Mouse (Mus musculus) layer of hippocampus, adult 18-20 months (tissue): Measurements from ENCODE around the gene Pgk1. TPM values are rescaled to one million over a fixed set of nuclear protein-coding genes. Genes with fewer than 3 reads are reported as not detected.
"Not testable (repeated sequence)": the region's sequence is repeated elsewhere in the genome, so short reads cannot be mapped to it uniquely, and the experiment has no call there.

Experiments used
- DNase-seq, 2 experiments: peaks; one replicate each; pipeline ENCODE4 v3.0.0; 2022; ENCODE audit warnings: low spot score in 2 of 2
- long read RNA-seq: library from polyadenylated mRNA; stranded (forward); transcript quantifications from one replicate; pipeline ENCODE4 v2.0.0, GENCODE M21; 2021
- total RNA-seq, 2 experiments: library from RNA; stranded (reverse); gene quantifications; 2 replicates each; pipeline ENCODE4 v1.2.3; 2021

Gene Pgk1
- 100 to 1,000 TPM; 432 to 469 TPM for total RNA-seq
- long read RNA-seq, transcript Pgk1-201 (11 exons, 1,825 nt), result major isoform, 298 of 321 reads
- long read RNA-seq, partial matches to known transcripts, result 22 of 321 reads
- long read RNA-seq, other reads (novel, unspliced or antisense), result 1 of 321 reads

DNA sequence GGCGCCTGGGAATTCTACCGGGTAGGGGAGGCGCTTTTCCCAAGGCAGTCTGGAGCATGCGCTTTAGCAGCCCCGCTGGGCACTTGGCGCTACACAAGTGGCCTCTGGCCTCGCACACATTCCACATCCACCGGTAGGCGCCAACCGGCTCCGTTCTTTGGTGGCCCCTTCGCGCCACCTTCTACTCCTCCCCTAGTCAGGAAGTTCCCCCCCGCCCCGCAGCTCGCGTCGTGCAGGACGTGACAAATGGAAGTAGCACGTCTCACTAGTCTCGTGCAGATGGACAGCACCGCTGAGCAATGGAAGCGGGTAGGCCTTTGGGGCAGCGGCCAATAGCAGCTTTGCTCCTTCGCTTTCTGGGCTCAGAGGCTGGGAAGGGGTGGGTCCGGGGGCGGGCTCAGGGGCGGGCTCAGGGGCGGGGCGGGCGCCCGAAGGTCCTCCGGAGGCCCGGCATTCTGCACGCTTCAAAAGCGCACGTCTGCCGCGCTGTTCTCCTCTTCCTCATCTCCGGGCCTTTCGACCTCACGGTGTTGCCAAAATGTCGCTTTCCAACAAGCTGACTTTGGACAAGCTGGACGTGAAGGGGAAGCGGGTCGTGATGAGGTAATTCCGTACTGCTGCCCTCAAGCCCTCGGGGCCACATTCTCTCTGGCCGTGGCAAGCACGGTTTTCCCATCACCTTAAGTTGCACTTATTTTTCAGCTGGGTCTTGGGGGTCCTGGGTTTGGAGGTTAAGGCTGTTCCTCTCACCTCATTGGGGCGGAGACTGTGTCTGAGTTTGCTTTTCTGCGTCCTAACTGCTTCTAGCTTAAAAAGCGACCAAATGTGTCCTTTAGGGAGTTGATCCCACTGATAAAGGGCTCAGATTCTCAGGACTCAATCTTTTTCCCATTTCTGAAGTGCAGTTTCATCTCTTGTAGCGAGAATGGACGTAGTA lies at the start of gene Pgk1:
Gene Pgk1 (plus strand): TSS at position 388 of the 937 bp plus-strand sequence.
- DNase-seq, result peak; percentile 86 to 94

DNA sequence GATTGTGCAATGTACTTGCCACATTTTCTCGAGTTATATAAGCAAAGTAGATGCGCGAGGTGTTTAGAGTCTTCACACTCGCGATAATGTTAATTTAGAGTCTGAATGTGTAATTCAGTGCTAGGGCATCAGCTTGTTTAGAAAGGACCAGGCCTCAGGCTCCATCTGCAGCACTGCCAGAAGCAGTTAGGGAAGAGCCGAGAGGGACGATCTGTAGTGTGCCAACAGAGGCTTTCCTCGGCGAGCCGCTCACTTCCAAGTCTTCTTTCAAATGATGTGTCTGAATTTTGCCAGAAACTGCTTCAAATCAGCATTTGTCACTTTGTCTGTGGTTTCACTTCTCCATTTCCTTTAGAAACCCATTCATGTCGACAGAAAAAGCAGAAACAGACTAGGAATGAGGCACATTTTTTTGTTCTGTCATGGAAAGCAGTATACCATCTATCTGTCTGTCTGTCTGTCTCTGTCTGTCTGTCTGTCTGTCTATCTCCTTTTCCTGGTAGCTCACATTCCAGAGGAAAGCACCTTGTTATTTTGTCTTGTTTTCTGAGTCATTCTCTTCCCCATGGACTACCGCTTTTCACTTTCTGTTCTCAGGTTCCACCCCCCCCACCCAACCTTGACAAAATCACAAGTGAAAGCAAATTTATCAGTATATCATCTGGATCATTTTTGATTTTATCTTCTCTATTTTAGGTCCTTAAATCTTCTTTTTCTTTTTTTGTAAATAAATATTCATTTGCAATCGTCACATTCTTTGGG lies 47.4 kb upstream of the Pgk1 start:
- peak in 1 of 2 experiments; percentile 2 for DNase-seq

- no peak for DNase-seq
Observed at GRCm38 (mm10) chrX:106142936-106143335, 44.0 kb upstream of the Pgk1 start, which contains the start of gene Tlr13. Gene Tlr13 (plus strand): TSS chrX:106143204.

- DNase-seq, result no peak
Observed at GRCm38 (mm10) chrX:106148185-106148584, 38.7 kb upstream of the Pgk1 start.

DNA sequence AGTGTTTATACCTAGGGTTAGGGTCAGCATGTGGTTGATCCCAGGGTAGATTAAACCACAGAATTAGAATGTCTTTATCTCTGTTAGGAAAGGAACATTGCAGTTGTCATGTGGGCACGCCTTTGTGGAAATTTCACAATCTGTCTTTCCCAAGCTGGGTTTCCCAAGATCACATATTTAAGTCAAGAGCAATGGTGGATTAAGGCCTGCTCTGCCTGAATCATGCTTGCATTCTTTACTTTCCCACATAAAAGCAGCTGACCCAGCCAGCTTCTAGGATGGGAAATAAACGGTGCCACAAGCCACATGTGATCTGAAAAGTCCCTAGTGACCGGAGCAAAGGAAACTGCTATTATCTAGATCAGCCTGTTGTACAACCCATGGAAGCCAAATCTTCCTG lies 37.4 kb upstream of the Pgk1 start:
- DNase-seq, result no peak

- no peak for DNase-seq
Observed at GRCm38 (mm10) chrX:106154180-106154586, 32.7 kb upstream of the Pgk1 start.

DNA sequence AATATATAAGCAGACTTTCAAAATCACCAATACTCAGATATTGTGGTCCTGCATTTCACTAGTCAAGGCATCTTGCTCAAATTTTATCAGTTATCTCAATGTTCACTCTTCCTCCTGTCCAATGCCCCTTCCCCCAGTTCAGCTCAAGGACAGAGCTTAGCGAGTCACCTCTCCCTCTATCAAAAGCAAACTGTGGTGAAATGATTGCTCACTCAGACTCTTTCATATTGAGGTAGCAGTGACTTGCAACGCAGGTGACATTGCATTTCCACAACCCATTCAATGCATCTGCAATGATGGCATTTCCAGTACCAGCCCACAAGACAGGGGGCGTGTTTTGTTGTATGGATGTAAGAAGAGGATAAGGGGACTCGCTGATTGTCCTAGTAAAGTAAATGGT lies 31.0 kb upstream of the Pgk1 start:
- no peak for DNase-seq

DNA sequence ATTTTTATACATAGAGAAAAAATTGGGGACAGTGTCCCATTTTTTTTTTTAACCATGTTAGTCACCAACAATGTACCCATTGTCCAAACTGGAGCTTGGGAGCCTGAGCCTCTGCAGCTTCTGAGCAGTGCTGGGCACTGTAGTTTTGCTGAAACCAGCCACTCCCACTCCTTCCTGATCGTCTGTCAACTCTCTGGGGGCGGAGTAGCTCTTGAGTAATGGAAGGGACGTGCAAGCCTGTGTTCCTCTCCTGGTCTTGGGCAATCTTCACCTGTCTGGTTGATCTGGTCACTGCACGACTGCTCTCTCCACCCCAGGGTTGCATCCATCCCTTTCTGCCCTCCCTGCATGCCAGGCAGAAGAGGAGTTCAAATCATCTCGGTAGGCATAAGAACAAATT lies 22.9 kb upstream of the Pgk1 start:
- DNase-seq, result no peak

- DNase-seq, result no peak
Observed at GRCm38 (mm10) chrX:106164555-106164954, 22.3 kb upstream of the Pgk1 start.

- DNase-seq, result no peak
Observed at GRCm38 (mm10) chrX:106165089-106165488, 21.8 kb upstream of the Pgk1 start.

DNA sequence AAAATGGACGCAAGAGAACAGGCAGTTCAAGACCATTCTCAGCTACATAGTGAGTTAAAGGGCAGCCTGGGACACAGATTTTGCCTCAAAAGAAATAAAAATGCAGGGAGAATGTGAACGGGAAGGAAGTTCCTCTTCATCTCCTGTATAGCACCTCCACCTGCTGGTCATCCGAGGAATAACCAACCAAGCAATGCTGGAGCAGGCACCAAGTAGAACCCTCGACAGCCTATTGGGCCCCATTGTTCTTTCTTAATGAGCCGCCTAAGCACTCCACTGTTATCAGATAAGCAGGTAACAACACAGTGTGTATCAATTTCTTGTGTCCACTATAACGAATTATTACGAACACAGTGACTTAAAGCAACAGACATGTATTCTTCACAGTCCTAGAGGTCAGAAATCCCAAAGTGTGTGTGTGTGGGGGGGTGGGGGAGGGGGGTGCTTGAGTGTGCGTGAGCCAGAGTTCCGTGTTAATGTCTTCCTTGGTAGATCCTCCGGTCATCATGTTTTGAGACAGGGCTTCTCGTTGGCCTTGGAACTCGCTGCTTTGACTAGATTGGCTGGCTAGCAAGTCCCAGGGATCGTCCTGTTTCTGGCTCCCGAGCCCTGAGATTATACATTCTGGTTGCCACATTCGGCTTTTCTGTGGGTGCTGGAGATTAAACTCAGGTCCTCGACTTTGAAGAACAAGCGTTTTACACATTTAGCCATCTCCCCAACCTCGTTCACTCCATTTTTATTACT lies 15.6 kb upstream of the Pgk1 start:
- peak; percentile 57 to 78 for DNase-seq

GRCm38 (mm10) chrX:106171853-106172154 lies 15.1 kb upstream of the Pgk1 start:
- no peak for DNase-seq

DNA sequence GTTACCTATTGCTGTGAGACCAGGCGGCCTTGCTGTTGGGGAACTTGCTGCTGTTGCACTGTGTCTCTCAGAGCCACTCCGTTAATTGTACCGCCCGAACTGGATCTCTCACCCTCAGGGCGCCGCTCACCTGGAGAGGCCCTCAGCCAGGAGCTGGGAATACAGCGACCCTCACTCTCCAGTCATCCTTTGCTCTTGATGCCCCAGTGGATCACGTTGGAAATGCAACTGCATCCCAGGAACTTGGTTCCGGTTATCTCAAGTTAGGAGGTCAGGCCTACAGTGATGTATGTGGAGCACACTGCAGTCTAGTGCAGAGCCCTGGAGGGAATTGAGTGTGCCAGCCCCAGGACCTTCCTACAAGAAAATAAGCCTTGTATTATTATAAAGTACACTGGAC lies 10.6 kb upstream of the Pgk1 start:
- DNase-seq, result no peak

GRCm38 (mm10) chrX:106184279-106184678 lies 2.6 kb upstream of the Pgk1 start:
- no peak for DNase-seq

- no peak for DNase-seq
Observed at GRCm38 (mm10) chrX:106185706-106186105, 1.2 kb upstream of the Pgk1 start.

- DNase-seq, result no peak
Observed at GRCm38 (mm10) chrX:106187737-106188136, 837 bp downstream of the Pgk1 start.

GRCm38 (mm10) chrX:106189356-106189755 lies 2.5 kb downstream of the Pgk1 start:
- no peak for DNase-seq

- DNase-seq, result no peak
Observed at GRCm38 (mm10) chrX:106190091-106190490, 3.2 kb downstream of the Pgk1 start.

DNA sequence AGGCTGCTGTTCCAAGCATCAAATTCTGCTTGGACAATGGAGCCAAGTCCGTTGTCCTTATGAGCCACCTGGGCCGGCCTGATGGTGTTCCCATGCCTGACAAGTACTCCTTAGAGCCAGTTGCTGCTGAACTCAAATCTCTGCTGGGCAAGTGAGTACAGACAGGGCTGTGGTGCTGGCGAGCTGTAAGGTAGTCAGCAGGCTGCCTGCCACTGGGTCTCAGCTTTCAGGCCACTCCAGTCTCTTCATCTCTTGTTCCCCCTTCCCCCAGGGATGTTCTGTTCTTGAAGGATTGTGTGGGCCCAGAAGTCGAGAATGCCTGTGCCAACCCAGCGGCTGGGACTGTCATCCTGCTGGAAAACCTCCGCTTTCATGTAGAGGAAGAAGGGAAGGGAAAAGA lies 7.5 kb downstream of the Pgk1 start:
- DNase-seq, result not testable (repeated sequence)

DNA sequence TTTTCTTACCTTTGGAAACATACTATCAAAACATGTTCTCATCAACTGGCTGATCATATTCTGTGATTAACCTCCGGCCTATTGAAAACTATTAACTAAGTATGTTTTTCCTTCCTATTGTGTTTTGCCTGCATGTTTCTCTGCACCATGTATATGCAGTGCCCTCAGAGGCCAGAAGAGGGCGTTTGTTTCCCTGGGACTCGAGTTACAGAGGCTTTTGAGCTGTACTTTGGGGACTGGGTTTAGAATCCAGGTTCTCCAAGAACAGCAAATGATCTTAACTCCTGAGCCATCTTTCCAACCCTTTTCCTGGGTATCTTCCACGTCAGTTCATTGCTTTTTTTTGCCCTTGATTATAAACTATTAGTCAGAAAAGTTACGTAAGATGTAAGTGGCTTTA lies 10.4 kb downstream of the Pgk1 start:
- DNase-seq, result no peak

- DNase-seq, result no peak
Observed at GRCm38 (mm10) chrX:106198904-106199303, 12.0 kb downstream of the Pgk1 start.
